Mouse (Mus musculus) G1E (cell line): Measurements from ENCODE around the gene Reep3. TPM values are rescaled to one million over a fixed set of nuclear protein-coding genes. Genes with fewer than 3 reads are reported as not detected.

Source experiments
- ATAC-seq: 2 replicates; pipeline ENCODE4 v1.8.0; 2016; ENCODE audit warnings: mild to moderate bottlenecking; ENCODE audit not compliant: insufficient number of reproducible peaks, poor library complexity, low FRiP score, severe bottlenecking; ENCODE audit errors: extremely low read depth
- DNase-seq: peaks from one replicate; pipeline ENCODE4 v3.0.0; 2012; ENCODE audit warnings: low spot score
- H3K27me3 ChIP-seq: 2 replicates; pipeline ENCODE4 v1.6.1; 2012; ENCODE audit warnings: mild to moderate bottlenecking, low read length, inconsistent platforms; ENCODE audit not compliant: insufficient read depth
- H3K36me3 ChIP-seq: replicated peaks from 2 replicates; pipeline ENCODE3; 2012; ENCODE audit warnings: mild to moderate bottlenecking, inconsistent platforms
- H3K4me1 ChIP-seq: 2 replicates; pipeline ENCODE4 v1.6.1; 2012; ENCODE audit warnings: low read depth, low read length, inconsistent platforms, mixed read lengths; ENCODE audit not compliant: insufficient read depth
- H3K4me3 ChIP-seq: 2 replicates; pipeline ENCODE4 v1.5.1; 2012; ENCODE audit warnings: low read depth, mild to moderate bottlenecking, inconsistent platforms, low read length, moderate library complexity, mixed read lengths
- H3K9me3 ChIP-seq: replicated peaks from 2 replicates; pipeline ENCODE4 v1.6.1; 2012; ENCODE audit warnings: inconsistent platforms
- CTCF ChIP-seq: IDR thresholded peaks from 2 replicates; pipeline ENCODE4 v1.5.1; 2012; ENCODE audit warnings: low read depth, low read length, inconsistent platforms, mixed read lengths
- GATA1 ChIP-seq: IDR thresholded peaks from 2 replicates; pipeline ENCODE4 v1.6.1; 2012; ENCODE audit warnings: borderline replicate concordance, low read length, inconsistent platforms, mixed read lengths
- GATA2 ChIP-seq: IDR thresholded peaks from 2 replicates; pipeline ENCODE4 v1.6.1; 2012; ENCODE audit warnings: low read depth, low read length, inconsistent platforms, borderline replicate concordance
- POLR2AphosphoS5 ChIP-seq: IDR thresholded peaks from 2 replicates; pipeline ENCODE4 v1.6.1; 2012; ENCODE audit warnings: low read depth, low read length, inconsistent platforms; ENCODE audit not compliant: insufficient replicate concordance
- TAL1 ChIP-seq: conservative IDR thresholded peaks from 2 replicates; pipeline ENCODE4 v1.6.1; 2012; ENCODE audit warnings: low read depth, low read length, inconsistent platforms, mixed read lengths
- polyA plus RNA-seq: library from polyadenylated mRNA; stranded (reverse); fragments of >175 nt; gene quantifications from 2 replicates; pipeline ENCODE4 v1.2.3, GENCODE M21; 2012
- total RNA-seq, 2 experiments: library from RNA; stranded (forward) in 1 of 2; stranded (reverse) in 1 of 2; fragments of 200-1000 nt in 1 of 2; fragments of >200 nt in 1 of 2; fragmentation: Nextera tagmentation in 1 of 2; gene quantifications; 2 replicates each; pipeline ENCODE4 v1.2.3; 2014 to 2017

Reep3 gene
- total and polyA plus RNA-seq, 3 experiments = 2.1 to 42.7 (median 21.9) TPM

GRCm38 (mm10) chr10:67097437-67098150, 849 bp upstream of the Reep3 start:
- peaks cover 45% of the 10 kb centered on the region for H3K36me3 ChIP-seq
- H3K4me3 ChIP-seq = peak overlapping the region; percentile 94
- ATAC-seq = no peak
- H3K4me1 ChIP-seq = peaks cover 51% of the 10 kb centered on the region
- H3K9me3 ChIP-seq = no peaks in the 10 kb centered on the region
- no peak for TF ChIP-seq POLR2AphosphoS5
- no peak for TF ChIP-seq CTCF
- TF ChIP-seq GATA2 = no peak
- TF ChIP-seq TAL1 = no peak
- no peak for TF ChIP-seq GATA1
- no peaks in the 10 kb centered on the region for H3K27me3 ChIP-seq
- DNase-seq = no peak

- H3K4me3 ChIP-seq = peak within 1 kb of the TSS; percentile 94
- TF ChIP-seq POLR2AphosphoS5 (no peak), CTCF (no peak), GATA2 (no peak), TAL1 (no peak), GATA1 (no peak)
- H3K9me3 ChIP-seq = no peaks in the 10 kb centered on the region
- DNase-seq (peak; percentile 67), ATAC-seq (0 out of 2 replicates have a peak, but pooled peaks have one; percentile 22)
- H3K4me1 ChIP-seq = peaks cover 46% of the 10 kb centered on the region
- H3K36me3 ChIP-seq = peaks cover 34% of the 10 kb centered on the region
- no peaks in the 10 kb centered on the region for H3K27me3 ChIP-seq
Measured at GRCm38 (mm10) chr10:67095798-67096620, 736 bp downstream of the Reep3 start, which contains the start of gene Jmjd1c. Jmjd1c (plus strand) TSS chr10:67096125.

GRCm38 (mm10) chr10:67094922-67095321, 1.8 kb downstream of the Reep3 start:
- H3K4me3 ChIP-seq = no peak overlapping the region
- H3K27me3 ChIP-seq = no peaks in the 10 kb centered on the region
- peaks cover 34% of the 10 kb centered on the region for H3K36me3 ChIP-seq
- DNase-seq (no peak), ATAC-seq (no peak)
- peaks cover 37% of the 10 kb centered on the region for H3K4me1 ChIP-seq
- TF ChIP-seq GATA1 (no peak), GATA2 (no peak), TAL1 (no peak), CTCF (no peak), POLR2AphosphoS5 (no peak)
- no peaks in the 10 kb centered on the region for H3K9me3 ChIP-seq

- DNase-seq (no peak), ATAC-seq (no peak)
- Histone ChIP-seq H3K4me3 (no peak overlapping the region), H3K36me3 (peaks cover 44% of the 10 kb centered on the region), H3K27me3 (no peaks in the 10 kb centered on the region), H3K4me1 (peaks cover 15% of the 10 kb centered on the region), H3K9me3 (peaks cover 3% of the 10 kb centered on the region)
- TF ChIP-seq POLR2AphosphoS5 (no peak), CTCF (no peak), TAL1 (no peak), GATA2 (no peak), GATA1 (no peak)
Measured at GRCm38 (mm10) chr10:67090611-67091010, 6.1 kb downstream of the Reep3 start.

- ATAC-seq (no peak), DNase-seq (no peak)
- Histone ChIP-seq H3K27me3 (no peaks in the 10 kb centered on the region), H3K9me3 (peaks cover 3% of the 10 kb centered on the region), H3K36me3 (peaks cover 36% of the 10 kb centered on the region), H3K4me1 (peaks cover 5% of the 10 kb centered on the region; the same call in 1 of the 2 replicates), H3K4me3 (no peak overlapping the region)
- TF ChIP-seq TAL1 (no peak), POLR2AphosphoS5 (no peak), GATA2 (no peak), CTCF (no peak), GATA1 (no peak)
Measured at GRCm38 (mm10) chr10:67087447-67088226, 9.1 kb downstream of the Reep3 start.
